Mouse (Mus musculus) right cerebral cortex, postnatal 10 days (tissue): ENCODE results near the gene Tpsab1.

Source experiments
- DNase-seq, 2 experiments: peaks; one replicate each; pipeline ENCODE4 v3.0.0; 2021; ENCODE audit warnings: low spot score in 2 of 2

The Tpsab1 gene

DNA sequence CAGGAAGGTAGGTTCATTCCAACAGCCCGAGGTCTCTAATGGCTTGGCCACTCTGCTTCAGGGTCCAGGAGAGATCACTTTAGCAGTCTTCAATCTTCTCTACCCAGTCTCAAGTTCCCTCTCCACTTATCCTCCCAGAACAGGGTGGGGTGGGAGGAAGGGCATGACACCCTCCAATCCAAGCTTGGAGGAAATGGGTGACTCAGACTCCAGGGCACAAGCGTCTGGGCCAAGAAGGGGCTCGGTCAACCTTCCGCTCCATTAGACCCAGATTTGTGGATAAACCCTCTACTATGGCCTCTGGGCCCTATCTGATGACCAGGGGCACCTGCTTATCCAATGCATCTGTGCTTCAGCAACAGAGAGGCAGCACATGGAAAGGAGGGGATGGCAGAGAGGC is at the start of gene Tpsab1:
Gene Tpsab1, minus strand, starts transcription at position 101 of the 400 bp plus-strand sequence.
- no peak for DNase-seq

- DNase-seq = no peak
Measured at GRCm38 (mm10) chr17:25394526-25394925, 49.2 kb upstream of the Tpsab1 start.

GRCm38 (mm10) chr17:25374011-25374410 is 28.6 kb upstream of the Tpsab1 start:
- DNase-seq = peak in 1 of 2 experiments; percentile 55

GRCm38 (mm10) chr17:25372491-25372890 is 27.1 kb upstream of the Tpsab1 start:
- no peak for DNase-seq

- DNase-seq = no peak
Measured at GRCm38 (mm10) chr17:25368973-25369372, 23.6 kb upstream of the Tpsab1 start, which contains the start of gene Tpsg1. Gene Tpsg1 (plus strand): TSS chr17:25369273.

DNA sequence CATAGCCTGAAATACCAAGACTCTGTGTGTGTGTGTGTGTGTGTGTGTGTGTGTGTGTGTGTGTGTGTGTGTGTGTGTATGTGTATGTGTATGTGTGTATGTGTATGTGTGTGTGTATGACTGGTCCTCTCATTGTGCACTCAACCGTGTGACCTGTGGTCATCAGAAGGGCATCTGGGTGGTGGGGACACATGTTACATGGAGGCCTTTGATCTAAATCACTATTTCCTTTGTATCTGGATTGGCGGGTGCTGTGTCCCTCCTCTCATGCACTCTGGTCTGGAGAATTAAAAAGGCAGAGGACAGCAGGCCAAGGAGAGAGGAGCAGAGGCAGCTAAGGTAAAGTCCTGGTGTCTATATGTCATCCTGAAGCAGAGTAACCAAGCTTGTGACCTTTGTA is 20.6 kb upstream of the Tpsab1 start, which contains the start of gene Tpsb2:
Gene Tpsb2, plus strand, starts transcription at position 301 of the 400 bp plus-strand sequence.
- no peak for DNase-seq

- DNase-seq = peak in 1 of 2 experiments; percentile 31
Measured at GRCm38 (mm10) chr17:25363726-25364125, 18.4 kb upstream of the Tpsab1 start.

DNA sequence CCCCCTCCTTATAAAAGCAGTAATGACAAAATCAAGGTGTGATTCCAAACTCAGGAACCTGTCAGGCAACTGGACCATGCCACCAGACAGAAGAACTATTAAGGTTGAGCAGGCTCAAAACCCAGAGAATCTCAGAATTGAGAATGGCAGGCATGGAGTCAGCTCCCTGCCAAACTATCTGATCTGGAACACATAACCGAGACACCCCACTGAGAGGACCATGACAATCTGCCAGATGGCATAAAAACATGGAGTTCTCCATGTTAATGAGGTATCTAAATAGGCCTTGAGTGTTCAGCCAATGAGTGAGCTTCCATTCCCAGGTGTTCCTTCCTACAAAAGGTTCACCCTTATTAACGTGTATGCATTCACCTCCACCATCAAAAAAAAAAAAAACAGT is 15.9 kb upstream of the Tpsab1 start:
- no peak for DNase-seq

DNA sequence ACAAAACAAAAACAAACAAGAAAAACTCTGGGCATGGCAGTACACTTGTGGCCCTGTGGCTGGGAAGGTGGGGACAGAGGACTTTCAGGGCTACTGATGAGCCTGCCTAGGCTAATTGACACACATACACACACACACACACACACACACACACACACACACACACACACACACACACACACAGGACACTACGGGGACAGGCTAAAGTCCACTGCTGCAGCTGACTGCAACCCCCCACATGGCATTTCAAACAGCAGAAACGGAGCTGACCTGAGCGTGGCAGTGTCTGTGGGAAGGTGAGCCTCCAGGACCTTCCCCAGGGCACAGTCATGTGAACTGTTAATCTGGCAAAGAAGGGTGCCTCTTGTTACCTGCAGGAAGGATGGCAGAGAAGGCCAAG is 3.9 kb downstream of the Tpsab1 start:
- no peak for DNase-seq

DNA sequence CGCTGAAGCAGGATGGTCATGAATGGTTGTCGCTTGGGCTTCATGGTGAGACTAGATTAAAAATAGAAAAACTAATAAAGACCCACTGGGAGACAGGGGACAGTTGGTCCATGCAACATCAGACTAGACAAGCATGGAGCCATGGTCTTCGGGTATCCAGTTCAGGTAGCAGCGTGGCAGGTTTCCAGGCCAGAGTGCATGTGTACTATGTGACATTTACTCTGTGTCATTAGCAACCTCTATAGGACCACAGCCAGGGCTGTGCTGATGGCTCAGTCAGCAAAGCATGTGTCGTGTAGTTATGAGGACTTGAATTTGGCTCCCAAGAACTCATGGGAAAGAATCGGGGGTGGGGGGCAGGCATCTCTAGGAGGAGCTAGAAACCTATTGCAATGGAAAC is 5.4 kb downstream of the Tpsab1 start:
- DNase-seq = no peak

DNA sequence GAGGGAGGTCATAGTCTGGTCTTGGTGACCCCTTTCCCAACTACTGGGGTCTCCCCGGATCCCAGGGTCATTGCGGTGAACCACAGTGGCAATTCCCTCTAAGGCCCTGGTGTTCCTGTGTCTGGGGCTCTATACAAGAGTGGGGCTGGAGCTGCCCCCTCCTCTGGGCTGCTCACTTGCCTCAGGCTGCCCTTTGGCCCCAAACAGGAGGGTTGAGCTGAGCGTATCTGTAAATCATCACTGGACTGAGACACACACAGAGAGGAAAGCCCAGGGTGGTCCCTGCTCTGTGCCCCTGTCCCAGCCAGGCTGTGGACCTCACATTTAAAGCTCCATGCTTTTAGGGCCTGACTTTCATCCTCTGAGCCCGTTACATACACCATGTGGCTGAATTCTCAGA is 7.1 kb downstream of the Tpsab1 start:
- DNase-seq = no peak

GRCm38 (mm10) chr17:25333943-25334342 is 11.4 kb downstream of the Tpsab1 start:
- DNase-seq = peak; percentile 62 to 76

- no peak for DNase-seq
Measured at GRCm38 (mm10) chr17:25332321-25332720, 13.0 kb downstream of the Tpsab1 start.

GRCm38 (mm10) chr17:25322930-25323329 is 22.4 kb downstream of the Tpsab1 start:
- no peak for DNase-seq

DNA sequence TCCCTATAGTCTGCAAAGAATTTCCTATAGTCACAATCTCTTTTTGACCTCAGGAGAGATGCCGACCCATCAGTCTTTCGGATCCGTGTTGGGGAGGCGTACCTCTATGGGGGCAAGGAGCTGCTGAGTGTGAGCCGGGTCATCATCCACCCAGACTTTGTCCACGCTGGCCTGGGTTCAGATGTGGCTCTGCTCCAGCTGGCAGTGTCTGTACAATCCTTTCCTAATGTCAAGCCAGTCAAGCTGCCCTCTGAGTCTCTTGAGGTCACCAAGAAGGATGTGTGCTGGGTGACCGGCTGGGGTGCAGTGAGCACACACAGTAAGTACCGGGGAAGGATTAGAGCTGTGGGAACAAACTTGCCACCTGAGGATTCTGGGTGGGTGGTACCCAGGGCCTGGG is 24.5 kb downstream of the Tpsab1 start:
- DNase-seq = no peak

GRCm38 (mm10) chr17:25318354-25318753 is 27.0 kb downstream of the Tpsab1 start, which contains the start of gene Prss29:
Gene Prss29 (plus strand): TSS chr17:25318654.
- no peak for DNase-seq

DNA sequence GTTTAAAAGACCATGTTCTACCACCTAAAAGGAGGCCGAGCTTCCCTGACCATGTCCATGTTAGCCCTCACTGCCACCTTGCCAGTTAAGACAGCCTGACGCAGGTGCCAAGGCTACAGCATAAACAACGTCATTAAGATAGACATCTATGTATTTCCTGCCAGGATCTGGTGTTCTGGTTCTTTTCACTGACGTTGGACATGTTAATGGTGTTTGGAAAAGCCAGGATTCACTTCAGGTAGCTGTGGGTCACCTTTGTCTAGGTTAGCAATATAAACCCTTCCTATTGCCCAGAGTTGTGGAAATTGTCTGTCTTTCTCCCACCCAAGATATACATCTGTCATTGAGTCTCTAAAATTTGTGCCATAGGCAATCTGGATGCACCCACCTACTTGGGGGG is 37.0 kb downstream of the Tpsab1 start, which contains the start of gene Prss28:
Gene Prss28, plus strand, starts transcription at position 301 of the 400 bp plus-strand sequence.
- DNase-seq = no peak

DNA sequence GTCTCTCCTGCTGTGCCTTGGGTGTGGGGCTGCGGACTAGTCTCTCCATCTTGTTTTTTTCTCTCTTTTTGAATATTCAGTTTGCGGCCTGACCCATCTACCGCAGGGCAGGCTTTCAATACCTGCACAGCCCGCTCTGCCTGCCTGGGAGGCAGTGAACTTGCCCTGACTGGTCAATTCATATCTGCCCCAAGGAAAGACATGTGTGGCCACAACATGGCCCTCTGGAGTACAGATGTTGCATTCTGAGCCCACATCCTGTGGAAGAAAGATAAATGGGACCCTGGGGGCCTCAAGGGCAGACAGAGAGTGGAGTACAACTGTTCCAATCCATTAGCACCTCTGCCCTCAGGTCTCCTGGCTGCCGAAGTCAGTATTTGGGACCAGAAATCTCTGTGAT is 47.3 kb downstream of the Tpsab1 start, which contains the start of gene Prss34:
Gene Prss34, plus strand, starts transcription at position 301 of the 400 bp plus-strand sequence.
- no peak for DNase-seq

GRCm38 (mm10) chr17:25294111-25294510 is 51.3 kb downstream of the Tpsab1 start:
- no peak for DNase-seq

- DNase-seq = no peak
Measured at GRCm38 (mm10) chr17:25293495-25293894, 51.9 kb downstream of the Tpsab1 start.
